Mouse (Mus musculus) spleen, adult 2 months (tissue): ENCODE results near the gene Gsdmc4. TPM values are rescaled to one million over a fixed set of nuclear protein-coding genes. Genes with fewer than 3 reads are reported as not detected.
"Not testable (repeated sequence)": the region's sequence is repeated elsewhere in the genome, so short reads cannot be mapped to it uniquely, and the experiment has no call there.

Source experiments
- DNase-seq, 2 experiments: peaks; one replicate each; pipeline versions ENCODE4 v3.0.0 to v3.0.0-alpha.2; 2012 to 2021; ENCODE audit warnings: low spot score in 2 of 2, low read depth in 1 of 2
- H3K27ac ChIP-seq: fragments of 200-500 bp; 2 replicates; pipeline ENCODE4 v1.5.1; 2012; ENCODE audit warnings: low read length, inconsistent platforms; ENCODE audit not compliant: insufficient read depth
- H3K27me3 ChIP-seq: fragments of 200-500 bp; 2 replicates; pipeline ENCODE4 v1.6.1; 2012; ENCODE audit warnings: mild to moderate bottlenecking, moderate library complexity, low read length, inconsistent platforms; ENCODE audit not compliant: control insufficient read depth, insufficient read depth
- H3K36me3 ChIP-seq: fragments of 200-500 bp; 2 replicates; pipeline ENCODE4 v1.6.1; 2012; ENCODE audit warnings: mild to moderate bottlenecking, low read length, inconsistent platforms; ENCODE audit not compliant: control insufficient read depth, insufficient read depth
- H3K4me1 ChIP-seq: fragments of 200-500 bp; 2 replicates; pipeline ENCODE4 v1.6.1; 2011; ENCODE audit warnings: inconsistent platforms; ENCODE audit not compliant: control insufficient read depth, insufficient read depth, insufficient read length
- H3K4me3 ChIP-seq: fragments of 200-500 bp; 2 replicates; pipeline ENCODE4 v1.5.1; 2011; ENCODE audit warnings: mild to moderate bottlenecking, inconsistent platforms; ENCODE audit not compliant: insufficient read depth, insufficient read length; ENCODE audit errors: extremely low read depth
- CTCF ChIP-seq: fragments of 200-500 bp; IDR thresholded peaks from 2 replicates; pipeline ENCODE4 v1.5.1; 2011; ENCODE audit warnings: mild to moderate bottlenecking, inconsistent platforms; ENCODE audit not compliant: insufficient read depth, insufficient read length, insufficient replicate concordance; ENCODE audit errors: extremely low read depth
- WGBS: fragments of 180-500 bp; shearing (Covaris S2); methylation state at CpG from one replicate; pipeline ENCODE4 v1.1.7; 2018; 5-methylcytosine and 5-hydroxymethylcytosine counted together
- polyA plus RNA-seq: library from polyadenylated mRNA; depleted of rRNA; stranded (reverse); fragments of >200 nt; gene quantifications from 2 replicates; pipeline ENCODE4 v1.2.3, GENCODE M21; 2012; rRNA removed

The Gsdmc4 gene
- polyA plus RNA-seq, 1 experiment, result not detected

- TF ChIP-seq CTCF, result peak; percentile 65; the same call in 1 of the 2 replicates
- DNase-seq, result peak; percentile 16 to 27
- not testable (repeated sequence) for H3K27ac ChIP-seq, H3K4me3 ChIP-seq, H3K4me1 ChIP-seq, H3K36me3 ChIP-seq, H3K27me3 ChIP-seq
- 14% methylated on average over 9 of the region's 9 CpGs for WGBS
Measured at GRCm38 (mm10) chr15:63895560-63896353, 16.3 kb downstream of the Gsdmc4 start.

GRCm38 (mm10) chr15:63888440-63888839, 23.7 kb downstream of the Gsdmc4 start:
- DNase-seq, H3K4me3 ChIP-seq: not testable (repeated sequence)
- WGBS, result 22% methylated on average over 5 of the region's 5 CpGs

GRCm38 (mm10) chr15:63887949-63888348, 24.1 kb downstream of the Gsdmc4 start:
- not testable (repeated sequence) for H3K4me3 ChIP-seq, DNase-seq, H3K4me1 ChIP-seq, H3K27me3 ChIP-seq, H3K27ac ChIP-seq, H3K36me3 ChIP-seq
- no CpG with 5 or more reads among the region's 5 CpGs for WGBS

More at GRCm38 (mm10) chr15:63888440-63888839, 23.7 kb downstream of the Gsdmc4 start:
- H3K36me3 ChIP-seq, H3K4me1 ChIP-seq, H3K27me3 ChIP-seq, H3K27ac ChIP-seq: not testable (repeated sequence)

- H3K36me3 ChIP-seq, DNase-seq, H3K4me1 ChIP-seq, H3K4me3 ChIP-seq, H3K27ac ChIP-seq, H3K27me3 ChIP-seq: not testable (repeated sequence)
- 90% methylated on average over 1 of the region's 3 CpGs for WGBS
Measured at GRCm38 (mm10) chr15:63878458-63878857, 33.6 kb downstream of the Gsdmc4 start, which contains the start of gene Gsdmc3. Gsdmc3 (minus strand) TSS chr15:63878558.

- not testable (repeated sequence) for H3K27ac ChIP-seq, H3K36me3 ChIP-seq, H3K4me3 ChIP-seq, H3K4me1 ChIP-seq, H3K27me3 ChIP-seq, DNase-seq
Measured at GRCm38 (mm10) chr15:63876160-63876559, 35.9 kb downstream of the Gsdmc4 start.

- not testable (repeated sequence) for H3K27ac ChIP-seq, H3K36me3 ChIP-seq, H3K4me3 ChIP-seq, DNase-seq, H3K27me3 ChIP-seq, H3K4me1 ChIP-seq
- 53% methylated on average over 5 of the region's 5 CpGs for WGBS
Measured at GRCm38 (mm10) chr15:63861965-63862364, 50.1 kb downstream of the Gsdmc4 start.

Other genes starting within 250 kb of the Gsdmc4 start
- not detected in 2 replicates for gene Gsdmc2, start 67.1 kb downstream of the Gsdmc4 start, polyA plus RNA-seq
- gene Gsdmc3, start 33.7 kb downstream of the Gsdmc4 start, polyA plus RNA-seq, result not detected in 2 replicates
- 68.3 and 127 TPM in 2 replicates for gene Fam49b, start 148.2 kb upstream of the Gsdmc4 start, polyA plus RNA-seq